Mouse (Mus musculus): ENCODE data around the gene Atp2a3. TPM values are rescaled to one million over a fixed set of nuclear protein-coding genes. Genes with fewer than 3 reads are reported as not detected.

The Atp2a3 gene
- polyA plus RNA-seq, 1 experiment from 2014 or later, result 1.2 TPM

- no peak overlapping the region for H3K9ac ChIP-seq (replicated peaks)
- H3K4me3 ChIP-seq, result no peak overlapping the region
- no peaks in the 10 kb centered on the region for H3K36me3 ChIP-seq
- no peaks in the 10 kb centered on the region for H3K4me1 ChIP-seq
- no peak overlapping the region for H3K4me2 ChIP-seq (replicated peaks)
- H3K27ac ChIP-seq (replicated peaks), result no peak overlapping the region
- no peaks in the 10 kb centered on the region for H3K27me3 ChIP-seq
- no peak for ATAC-seq (ENCODE audit: low FRiP score, low read depth)
- H3K9me3 ChIP-seq, result no peaks in the 10 kb centered on the region
- 71% methylated on average over 9 of the region's 9 CpGs for WGBS
Measured at GRCm38 (mm10) chr11:72990688-72991087, 29.7 kb downstream of the Atp2a3 start.

GRCm38 (mm10) chr11:72991961-72992360, 31.0 kb downstream of the Atp2a3 start:
- ATAC-seq (ENCODE audit: low FRiP score, low read depth), result no peak
- no peaks in the 10 kb centered on the region for H3K36me3 ChIP-seq
- H3K27ac ChIP-seq (replicated peaks), result no peak overlapping the region
- H3K4me1 ChIP-seq, result no peaks in the 10 kb centered on the region
- no peak overlapping the region for H3K9ac ChIP-seq (replicated peaks)
- H3K4me3 ChIP-seq, result no peak overlapping the region
- H3K9me3 ChIP-seq, result no peaks in the 10 kb centered on the region
- H3K27me3 ChIP-seq, result no peaks in the 10 kb centered on the region
- WGBS, result 73% methylated on average over 9 of the region's 9 CpGs
- no peak overlapping the region for H3K4me2 ChIP-seq (replicated peaks)

GRCm38 (mm10) chr11:72996346-72996745, 35.4 kb downstream of the Atp2a3 start:
- no peaks in the 10 kb centered on the region for H3K4me1 ChIP-seq
- H3K27ac ChIP-seq (replicated peaks), result no peak overlapping the region
- no peak overlapping the region for H3K4me3 ChIP-seq
- H3K9me3 ChIP-seq, result no peaks in the 10 kb centered on the region
- no peak for ATAC-seq (ENCODE audit: low FRiP score, low read depth)
- H3K4me2 ChIP-seq (replicated peaks), result no peak overlapping the region
- no peaks in the 10 kb centered on the region for H3K36me3 ChIP-seq
- peaks cover 6% of the 10 kb centered on the region; the same call in 1 of the 2 replicates for H3K27me3 ChIP-seq
- H3K9ac ChIP-seq (replicated peaks), result no peak overlapping the region
- 92% methylated on average over 6 of the region's 6 CpGs for WGBS

GRCm38 (mm10) chr11:72996781-72997180, 35.8 kb downstream of the Atp2a3 start:
- no peak overlapping the region for H3K4me2 ChIP-seq (replicated peaks)
- no peak overlapping the region for H3K4me3 ChIP-seq
- H3K9me3 ChIP-seq, result no peaks in the 10 kb centered on the region
- H3K36me3 ChIP-seq, result no peaks in the 10 kb centered on the region
- H3K9ac ChIP-seq (replicated peaks), result no peak overlapping the region
- H3K27me3 ChIP-seq, result peaks cover 8% of the 10 kb centered on the region; the same call in 1 of the 2 replicates
- ATAC-seq (ENCODE audit: low FRiP score, low read depth), result no peak
- H3K4me1 ChIP-seq, result no peaks in the 10 kb centered on the region
- H3K27ac ChIP-seq (replicated peaks), result no peak overlapping the region
- WGBS, result 77% methylated on average over 2 of the region's 2 CpGs

- no peaks in the 10 kb centered on the region for H3K36me3 ChIP-seq
- peaks cover 8% of the 10 kb centered on the region; the same call in 1 of the 2 replicates for H3K27me3 ChIP-seq
- H3K9ac ChIP-seq (replicated peaks), result no peak overlapping the region
- WGBS, result 79% methylated on average over 13 of the region's 13 CpGs
- ATAC-seq (ENCODE audit: low FRiP score, low read depth), result no peak
- H3K27ac ChIP-seq (replicated peaks), result no peak overlapping the region
- H3K4me1 ChIP-seq, result no peaks in the 10 kb centered on the region
- H3K4me2 ChIP-seq (replicated peaks), result no peak overlapping the region
- no peaks in the 10 kb centered on the region for H3K9me3 ChIP-seq
- no peak overlapping the region for H3K4me3 ChIP-seq
Measured at GRCm38 (mm10) chr11:72997529-72998326, 36.8 kb downstream of the Atp2a3 start.

- H3K36me3 ChIP-seq, result no peaks in the 10 kb centered on the region
- WGBS, result 60% methylated on average over 8 of the region's 8 CpGs
- H3K4me1 ChIP-seq, result no peaks in the 10 kb centered on the region
- no peaks in the 10 kb centered on the region for H3K9me3 ChIP-seq
- no peak within 1 kb of the TSS for H3K4me3 ChIP-seq
- no peak for ATAC-seq (ENCODE audit: low FRiP score, low read depth)
- no peak within 1 kb of the TSS for H3K9ac ChIP-seq (replicated peaks)
- H3K27ac ChIP-seq (replicated peaks), result no peak within 1 kb of the TSS
- H3K4me2 ChIP-seq (replicated peaks), result no peak within 1 kb of the TSS
- H3K27me3 ChIP-seq, result peaks cover 8% of the 10 kb centered on the region; the same call in 1 of the 2 replicates
Measured at GRCm38 (mm10) chr11:72998771-72999170, 37.8 kb downstream of the Atp2a3 start, which contains the start of gene P2rx1. Gene P2rx1, plus strand, starts transcription at chr11:72999103.

- no peak for ATAC-seq (ENCODE audit: low FRiP score, low read depth)
- Histone ChIP-seq H3K4me2 (replicated peaks) (no peak overlapping the region), H3K27ac (replicated peaks) (no peak overlapping the region), H3K4me3 (no peak overlapping the region), H3K36me3 (no peaks in the 10 kb centered on the region), H3K4me1 (no peaks in the 10 kb centered on the region), H3K27me3 (peaks cover 8% of the 10 kb centered on the region; the same call in 1 of the 2 replicates), H3K9ac (replicated peaks) (no peak overlapping the region), H3K9me3 (no peaks in the 10 kb centered on the region)
- WGBS, result 16% methylated on average over 6 of the region's 6 CpGs
Measured at GRCm38 (mm10) chr11:73001029-73001428, 40.1 kb downstream of the Atp2a3 start.

- Histone ChIP-seq H3K27ac (replicated peaks) (no peak overlapping the region), H3K4me1 (no peaks in the 10 kb centered on the region), H3K4me3 (no peak overlapping the region), H3K9me3 (no peaks in the 10 kb centered on the region), H3K36me3 (no peaks in the 10 kb centered on the region), H3K9ac (replicated peaks) (no peak overlapping the region), H3K4me2 (replicated peaks) (no peak overlapping the region), H3K27me3 (peaks cover 19% of the 10 kb centered on the region; the same call in 1 of the 2 replicates)
- peak; percentile 69; the same call in 1 of the 2 replicates for ATAC-seq (ENCODE audit: low FRiP score, low read depth)
- 0% methylated on average over 2 of the region's 2 CpGs for WGBS
Measured at GRCm38 (mm10) chr11:73006377-73006776, 45.4 kb downstream of the Atp2a3 start.

GRCm38 (mm10) chr11:73007113-73007512, 46.1 kb downstream of the Atp2a3 start:
- Histone ChIP-seq H3K9ac (replicated peaks) (no peak overlapping the region), H3K27ac (replicated peaks) (no peak overlapping the region), H3K9me3 (no peaks in the 10 kb centered on the region), H3K4me3 (no peak overlapping the region), H3K4me2 (replicated peaks) (no peak overlapping the region), H3K36me3 (no peaks in the 10 kb centered on the region), H3K27me3 (peaks cover 16% of the 10 kb centered on the region; the same call in 1 of the 2 replicates), H3K4me1 (no peaks in the 10 kb centered on the region)
- ATAC-seq (ENCODE audit: low FRiP score, low read depth), result no peak
- 92% methylated on average over 3 of the region's 3 CpGs for WGBS

- Histone ChIP-seq H3K4me1 (no peaks in the 10 kb centered on the region), H3K9ac (replicated peaks) (no peak overlapping the region), H3K9me3 (no peaks in the 10 kb centered on the region), H3K36me3 (no peaks in the 10 kb centered on the region), H3K4me3 (no peak overlapping the region), H3K27ac (replicated peaks) (no peak overlapping the region), H3K27me3 (peaks cover 16% of the 10 kb centered on the region; the same call in 1 of the 2 replicates), H3K4me2 (replicated peaks) (no peak overlapping the region)
- 61% methylated on average over 11 of the region's 11 CpGs for WGBS
- ATAC-seq (ENCODE audit: low FRiP score, low read depth), result no peak
Measured at GRCm38 (mm10) chr11:73007698-73008481, 46.9 kb downstream of the Atp2a3 start.

GRCm38 (mm10) chr11:73008826-73009225, 47.9 kb downstream of the Atp2a3 start:
- H3K9ac ChIP-seq (replicated peaks), result no peak overlapping the region
- H3K27ac ChIP-seq (replicated peaks), result no peak overlapping the region
- H3K4me1 ChIP-seq, result no peaks in the 10 kb centered on the region
- H3K9me3 ChIP-seq, result no peaks in the 10 kb centered on the region
- no peaks in the 10 kb centered on the region for H3K36me3 ChIP-seq
- H3K4me3 ChIP-seq, result no peak overlapping the region
- WGBS, result 72% methylated on average over 2 of the region's 2 CpGs
- ATAC-seq (ENCODE audit: low FRiP score, low read depth), result no peak
- H3K27me3 ChIP-seq, result peaks cover 16% of the 10 kb centered on the region; the same call in 1 of the 2 replicates
- no peak overlapping the region for H3K4me2 ChIP-seq (replicated peaks)
